Mouse (Mus musculus): ENCODE data around the gene Kdm2a.

DNA sequence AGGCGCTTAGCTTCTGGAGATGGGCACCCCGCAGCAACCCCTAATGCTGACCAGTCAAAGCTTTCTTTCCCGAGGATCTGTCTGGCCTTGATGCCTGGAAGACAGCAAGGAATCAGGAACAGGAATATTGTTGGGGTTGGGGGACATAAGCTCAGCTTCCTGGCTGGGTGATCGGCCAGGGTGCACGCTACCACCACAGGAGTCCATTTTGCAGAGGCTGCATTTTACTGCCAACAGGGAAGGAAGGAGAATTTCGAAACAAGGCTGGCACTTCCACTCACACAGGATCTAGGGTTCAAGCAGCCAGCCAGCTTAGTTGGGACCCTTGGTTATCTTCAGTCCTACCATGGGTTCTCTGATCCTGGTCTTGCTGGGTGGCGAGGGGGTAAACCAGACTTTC lies 114.4 kb downstream of the Kdm2a start:
- TF ChIP-seq ZNF384 (IDR thresholded peaks at IDR 0.05; ENCODE audit: low read depth, low read length) (no peak), ZC3H11A (IDR thresholded peaks at IDR 0.05; ENCODE audit: borderline replicate concordance, low read depth, low read length) (no peak), MAFK (IDR thresholded peaks at IDR 0.05; ENCODE audit: insufficient read depth, low read depth, low read length) (no peak)
